Mouse (Mus musculus) heart, postnatal 0 days (tissue): Measurements from ENCODE around the gene Ube2n.

Experiments used
- CTCF ChIP-seq: IDR thresholded peaks from 2 replicates; pipeline ENCODE4 v1.5.1; 2016; ENCODE audit warnings: antibody characterized with exemption, control low read depth, low read depth
- EP300 ChIP-seq: IDR thresholded peaks from 2 replicates; pipeline ENCODE4 v1.6.1; 2016; ENCODE audit warnings: antibody characterized with exemption, low read depth

DNA sequence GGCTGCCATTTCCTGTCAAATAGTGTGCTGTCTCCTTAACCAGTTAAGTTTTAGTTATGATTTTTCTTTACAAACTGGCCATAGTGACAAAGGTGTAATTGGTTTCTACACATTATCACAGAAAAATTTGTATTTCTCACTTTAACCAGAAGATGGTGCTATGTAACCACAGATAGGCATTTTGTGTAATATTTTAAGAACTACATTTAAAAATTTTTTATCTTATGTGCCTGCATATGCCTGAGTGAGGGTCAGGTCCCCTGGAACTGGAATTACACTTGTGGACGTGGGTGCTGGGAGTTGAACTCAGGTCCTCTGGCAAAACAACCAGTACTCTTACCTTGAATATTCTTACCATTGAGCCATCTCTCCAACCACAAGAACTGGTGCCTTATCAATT is 35.6 kb downstream of the Ube2n start:
- peak; percentile 45 for TF ChIP-seq CTCF
- no peak for TF ChIP-seq EP300
